In the genomic region with DNA sequence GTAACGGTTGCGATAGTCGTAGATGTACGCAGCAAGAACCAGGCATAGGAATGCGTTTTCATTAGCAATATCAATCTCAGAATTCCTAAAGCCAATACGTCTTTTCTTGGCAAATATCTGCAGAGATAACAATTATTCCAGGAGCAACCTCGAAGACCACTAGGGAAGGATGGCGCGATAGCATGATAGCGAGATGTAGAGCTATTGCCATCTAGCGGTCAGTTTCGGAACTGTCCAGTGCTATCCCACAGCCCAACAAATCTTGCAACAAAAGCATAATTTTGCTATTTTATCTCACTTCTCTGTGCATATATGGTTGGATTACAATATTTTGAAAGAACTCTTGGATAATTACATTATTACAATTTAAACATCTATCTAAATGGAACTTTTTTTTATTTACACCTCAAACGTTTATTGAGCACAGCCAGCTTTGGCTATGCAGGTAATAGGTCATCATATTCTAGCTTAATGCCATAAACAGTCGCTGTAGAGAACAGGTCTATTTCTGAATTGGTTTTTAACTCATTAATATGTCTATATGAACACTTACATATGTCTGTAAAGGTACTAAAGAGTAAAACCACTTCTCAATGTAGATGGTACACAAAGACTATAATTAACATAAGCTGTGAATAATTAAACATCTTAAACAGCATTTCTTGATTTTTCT, we compare ENCODE assay signal across 9 mouse cellular contexts.
A peak's percentile ranks its signal among the peaks of the same experiment; 100 is the strongest.
DNase-seq lines count a peak whose midpoint lies in the region; ATAC-seq and TF ChIP-seq lines count a peak whose summit lies in the region.
"Had no signal": no experiment of that assay in that cellular context is flagged by ENCODE, and none has a peak within 500 bp of the region (broad histone marks: within the 10 kb centered on the region; RNA-seq: fewer than 3 reads in every experiment).

No protein-coding gene starts in this region.

- H3K79me2 ChIP-seq in liver, adult 2 months (ENCODE audit: control insufficient read depth, insufficient read depth, low read length) = no peaks in the 10 kb centered on the region

- intact Hi-C loops in left cerebral cortex, postnatal 25 days (cut with DNase I) = loop anchor here (5.0 to 10.0 kb wide), 2 partner anchors 402 to 574 kb away; no protein-coding TSS in a partner anchor

- H3K36me3 ChIP-seq in liver, adult 2 months (ENCODE audit: control insufficient read depth, insufficient read depth, low read length) = no peaks in the 10 kb centered on the region
- H3K36me3 ChIP-seq in liver, embryonic 12.5 days = no peaks in the 10 kb centered on the region
- H3K36me3 ChIP-seq in forebrain, embryonic 11.5 days (ENCODE audit: control insufficient read depth, insufficient read depth, low read length) = no peaks in the 10 kb centered on the region
- H3K36me3 ChIP-seq in hindbrain, embryonic 15.5 days = no peaks in the 10 kb centered on the region
- H3K36me3 ChIP-seq in midbrain, postnatal 0 days (ENCODE audit: insufficient read depth, low read length) = no peaks in the 10 kb centered on the region

- H3K27me3 ChIP-seq in liver, adult 2 months (ENCODE audit: control insufficient read depth, insufficient read depth, low read length) = no peaks in the 10 kb centered on the region
- H3K27me3 ChIP-seq in liver, embryonic 12.5 days (replicated peaks) = no peaks in the 10 kb centered on the region
- H3K27me3 ChIP-seq in forebrain, embryonic 11.5 days (ENCODE audit: control insufficient read depth, insufficient read depth, low read length) = no peaks in the 10 kb centered on the region
- H3K27me3 ChIP-seq in hindbrain, embryonic 15.5 days = no peaks in the 10 kb centered on the region
- H3K27me3 ChIP-seq in midbrain, postnatal 0 days (ENCODE audit: insufficient read depth, low read length) = no peaks in the 10 kb centered on the region

- H3K4me2 ChIP-seq in liver, embryonic 12.5 days = no peak overlapping the region
- H3K4me2 ChIP-seq in forebrain, embryonic 11.5 days (ENCODE audit: low read depth, low read length, severe bottlenecking) = no peak overlapping the region
- H3K4me2 ChIP-seq in hindbrain, embryonic 15.5 days = peak overlapping the region; percentile 33; the same call in 1 of the 2 replicates
- no peak overlapping the region for H3K4me2 ChIP-seq in midbrain, postnatal 0 days (ENCODE audit: low read depth, low read length, poor library complexity, severe bottlenecking)

- no peak for TF ChIP-seq POLR2A in liver, adult 2 months (IDR thresholded peaks at IDR 0.05; ENCODE audit: extremely low read depth, insufficient read depth, low read length)

- H3K4me3 ChIP-seq in liver, adult 2 months (ENCODE audit: insufficient read depth, low read depth, low read length) = no peak overlapping the region
- no peak overlapping the region for H3K4me3 ChIP-seq in liver, embryonic 12.5 days
- no peak overlapping the region for H3K4me3 ChIP-seq in forebrain, embryonic 11.5 days (ENCODE audit: low read depth, low read length)
- no peak overlapping the region for H3K4me3 ChIP-seq in hindbrain, embryonic 15.5 days
- H3K4me3 ChIP-seq in midbrain, postnatal 0 days (ENCODE audit: low read depth, low read length) = no peak overlapping the region
- H3K4me3 ChIP-seq: erythroblast, embryonic 14.5 days had no signal

- peak; percentile 78 for TF ChIP-seq CTCF in liver, adult 2 months (IDR thresholded peaks at IDR 0.05; ENCODE audit: low read depth, low read length)
- peak; percentile 99 for TF ChIP-seq CTCF in midbrain, postnatal 0 days (IDR thresholded peaks at IDR 0.05)

- no peak for ATAC-seq in liver, embryonic 12.5 days
- peak; percentile 80 for ATAC-seq in forebrain, embryonic 11.5 days (replicated peaks; ENCODE audit: low FRiP score)
- peak; percentile 87 for ATAC-seq in hindbrain, embryonic 15.5 days (ENCODE audit: low FRiP score, low read depth)
- peak; percentile 84 for ATAC-seq in midbrain, postnatal 0 days (ENCODE audit: low FRiP score)

- 29% methylated on average over 14 of the region's 14 CpGs for WGBS in liver, adult 2 months
- 29% methylated on average over 14 of the region's 14 CpGs for WGBS in liver, embryonic 12.5 days (ENCODE audit: insufficient replicate concordance)
- WGBS in forebrain, embryonic 11.5 days = 34% methylated on average over 14 of the region's 14 CpGs
- 18% methylated on average over 14 of the region's 14 CpGs for WGBS in hindbrain, embryonic 15.5 days
- 21% methylated on average over 14 of the region's 14 CpGs for WGBS in midbrain, postnatal 0 days

- H3K9me3 ChIP-seq in liver, embryonic 12.5 days (replicated peaks) = no peaks in the 10 kb centered on the region
- H3K9me3 ChIP-seq in forebrain, embryonic 11.5 days (ENCODE audit: control insufficient read depth, low read length) = no peaks in the 10 kb centered on the region
- no peaks in the 10 kb centered on the region for H3K9me3 ChIP-seq in hindbrain, embryonic 15.5 days
- H3K9me3 ChIP-seq in midbrain, postnatal 0 days (ENCODE audit: low read length) = no peaks in the 10 kb centered on the region

- H3K27ac ChIP-seq in liver, adult 2 months (replicated peaks; ENCODE audit: insufficient read depth, low read depth, low read length) = no peak overlapping the region
- H3K27ac ChIP-seq in liver, embryonic 12.5 days = no peak overlapping the region
- H3K27ac ChIP-seq in forebrain, embryonic 11.5 days (ENCODE audit: low read depth, low read length) = no peak overlapping the region
- H3K27ac ChIP-seq in hindbrain, embryonic 15.5 days (replicated peaks) = peak overlapping the region; percentile 55; the same call in 1 of the 2 replicates
- H3K27ac ChIP-seq in midbrain, postnatal 0 days (ENCODE audit: low read depth, low read length) = no peak overlapping the region

- H3K9ac ChIP-seq in liver, adult 2 months (ENCODE audit: low read depth, low read length) = no peak overlapping the region
- H3K9ac ChIP-seq in liver, embryonic 12.5 days = no peak overlapping the region
- no peak overlapping the region for H3K9ac ChIP-seq in forebrain, embryonic 11.5 days (ENCODE audit: low read length)
- H3K9ac ChIP-seq in hindbrain, embryonic 15.5 days = no peak overlapping the region
- no peak overlapping the region for H3K9ac ChIP-seq in midbrain, postnatal 0 days (replicated peaks; ENCODE audit: low read length, poor library complexity, severe bottlenecking)

- no peaks in the 10 kb centered on the region for H3K4me1 ChIP-seq in liver, adult 2 months (ENCODE audit: control insufficient read depth, insufficient read depth, low read length)
- H3K4me1 ChIP-seq in liver, embryonic 12.5 days = no peaks in the 10 kb centered on the region
- H3K4me1 ChIP-seq in forebrain, embryonic 11.5 days (replicated peaks; ENCODE audit: control insufficient read depth, insufficient read depth, low read length) = no peaks in the 10 kb centered on the region
- no peaks in the 10 kb centered on the region; the same call in 1 of the 2 replicates for H3K4me1 ChIP-seq in hindbrain, embryonic 15.5 days (replicated peaks)
- H3K4me1 ChIP-seq in midbrain, postnatal 0 days (ENCODE audit: insufficient read depth, low read length) = no peaks in the 10 kb centered on the region

- peak; percentile 24 for DNase-seq in liver, adult 2 months (ENCODE audit: extremely low read depth, low read depth, low spot score)
- peak; percentile 11 for DNase-seq in c-Kit-negative CD71-positive TER-119-positive erythroid progenitor cells, embryonic 14.5 days (ENCODE audit: low read depth, low spot score)
- DNase-seq in forebrain, embryonic 11.5 days (ENCODE audit: low spot score) = peak; percentile 80
- peak; percentile 76 to 80 for DNase-seq in left cerebral cortex, postnatal 25 days (ENCODE audit: low spot score in 2 of 2)
- peak; percentile 90 for DNase-seq in midbrain, postnatal 0 days (ENCODE audit: low spot score)
- DNase-seq in thymus, postnatal 0 days (ENCODE audit: low spot score) = peak; percentile 26

Comparison
In these comparisons a context has a peak if more than half of its experiments do, and no peak if none do; other contexts are left out.
1. DNase-seq: peak in every context shown above with its lines; median percentile 90 in midbrain, postnatal 0 days; 80 in forebrain, embryonic 11.5 days; 78 in left cerebral cortex, postnatal 25 days; 26 in thymus, postnatal 0 days; 24 in liver, adult 2 months; 11 in c-Kit-negative CD71-positive TER-119-positive erythroid progenitor cells, embryonic 14.5 days.